Mouse (Mus musculus): ENCODE measurements around the gene Pbx1. TPM values are rescaled to one million over a fixed set of nuclear protein-coding genes. Genes with fewer than 3 reads are reported as not detected.

The Pbx1 gene
- polyA plus RNA-seq, 1 experiment from 2014 or later: 35.4 TPM

- H3K36me3 ChIP-seq: peaks cover 8% of the 10 kb centered on the region
- H3K27ac ChIP-seq: peak overlapping the region; percentile 71
- no peak for DNase-seq (ENCODE audit: low spot score)
- H3K27me3 ChIP-seq (ENCODE audit: insufficient read depth, poor library complexity, severe bottlenecking): no peaks in the 10 kb centered on the region
- no peak overlapping the region for H3K4me3 ChIP-seq
- WGBS: 87% methylated on average over 3 of the region's 3 CpGs
- H3K9me3 ChIP-seq: no peaks in the 10 kb centered on the region
- peaks cover 26% of the 10 kb centered on the region for H3K4me1 ChIP-seq (replicated peaks)
These were observed 267.1 kb downstream of the Pbx1 start for GRCm38 (mm10) chr1:168164945-168165344.

GRCm38 (mm10) chr1:168163521-168164233 lies 268.4 kb downstream of the Pbx1 start:
- H3K36me3 ChIP-seq: peaks cover 16% of the 10 kb centered on the region

GRCm38 (mm10) chr1:168139138-168139682 lies 292.9 kb downstream of the Pbx1 start:
- DNase-seq (ENCODE audit: low spot score): no peak
- WGBS: 85% methylated on average over 6 of the region's 6 CpGs
- H3K4me1 ChIP-seq (replicated peaks): no peaks in the 10 kb centered on the region

More at GRCm38 (mm10) chr1:168163521-168164233, 268.4 kb downstream of the Pbx1 start:
- Histone ChIP-seq H3K9me3 (no peaks in the 10 kb centered on the region), H3K27ac (peak overlapping the region; percentile 71), H3K4me1 (replicated peaks) (peaks cover 26% of the 10 kb centered on the region), H3K4me3 (no peak overlapping the region), H3K27me3 (ENCODE audit: insufficient read depth, poor library complexity, severe bottlenecking) (no peaks in the 10 kb centered on the region)
- DNase-seq (ENCODE audit: low spot score): peak; percentile 30
- 58% methylated on average over 23 of the region's 23 CpGs for WGBS

GRCm38 (mm10) chr1:168138669-168139068 lies 293.4 kb downstream of the Pbx1 start:
- no peaks in the 10 kb centered on the region for H3K36me3 ChIP-seq
- no peak for DNase-seq (ENCODE audit: low spot score)
- 91% methylated on average over 4 of the region's 4 CpGs for WGBS
- H3K27me3 ChIP-seq (ENCODE audit: insufficient read depth, poor library complexity, severe bottlenecking): no peaks in the 10 kb centered on the region
- H3K4me3 ChIP-seq: no peak overlapping the region
- no peak overlapping the region for H3K27ac ChIP-seq
- H3K9me3 ChIP-seq: no peaks in the 10 kb centered on the region
- peaks cover 2% of the 10 kb centered on the region; the same call in 1 of the 2 replicates for H3K4me1 ChIP-seq (replicated peaks)

More at GRCm38 (mm10) chr1:168139138-168139682, 292.9 kb downstream of the Pbx1 start:
- H3K27me3 ChIP-seq (ENCODE audit: insufficient read depth, poor library complexity, severe bottlenecking): no peaks in the 10 kb centered on the region
- H3K4me3 ChIP-seq: no peak overlapping the region
- no peaks in the 10 kb centered on the region for H3K9me3 ChIP-seq
- H3K36me3 ChIP-seq: no peaks in the 10 kb centered on the region
- H3K27ac ChIP-seq: no peak overlapping the region

GRCm38 (mm10) chr1:168137890-168138289 lies 294.2 kb downstream of the Pbx1 start:
- no peaks in the 10 kb centered on the region for H3K9me3 ChIP-seq
- H3K27me3 ChIP-seq (ENCODE audit: insufficient read depth, poor library complexity, severe bottlenecking): no peaks in the 10 kb centered on the region
- no peak overlapping the region for H3K4me3 ChIP-seq
- no peak for DNase-seq (ENCODE audit: low spot score)
- H3K4me1 ChIP-seq (replicated peaks): peaks cover 10% of the 10 kb centered on the region
- no peak overlapping the region for H3K27ac ChIP-seq
- no peaks in the 10 kb centered on the region for H3K36me3 ChIP-seq
- WGBS: 92% methylated on average over 5 of the region's 5 CpGs

GRCm38 (mm10) chr1:168135545-168135944 lies 296.5 kb downstream of the Pbx1 start:
- no peak overlapping the region for H3K4me3 ChIP-seq
- DNase-seq (ENCODE audit: low spot score): no peak
- 75% methylated on average over 7 of the region's 7 CpGs for WGBS
- H3K9me3 ChIP-seq: no peaks in the 10 kb centered on the region
- H3K27me3 ChIP-seq (ENCODE audit: insufficient read depth, poor library complexity, severe bottlenecking): no peaks in the 10 kb centered on the region
- no peak overlapping the region for H3K27ac ChIP-seq
- peaks cover 19% of the 10 kb centered on the region for H3K4me1 ChIP-seq (replicated peaks)
- H3K36me3 ChIP-seq: no peaks in the 10 kb centered on the region

- no peaks in the 10 kb centered on the region for H3K27me3 ChIP-seq (ENCODE audit: insufficient read depth, poor library complexity, severe bottlenecking)
- no peak overlapping the region for H3K27ac ChIP-seq
- DNase-seq (ENCODE audit: low spot score): no peak
- H3K36me3 ChIP-seq: no peaks in the 10 kb centered on the region
- H3K9me3 ChIP-seq: no peaks in the 10 kb centered on the region
- no peak overlapping the region for H3K4me3 ChIP-seq
- peaks cover 19% of the 10 kb centered on the region for H3K4me1 ChIP-seq (replicated peaks)
These were observed 298.4 kb downstream of the Pbx1 start for GRCm38 (mm10) chr1:168133696-168134095.

- Histone ChIP-seq H3K27ac (peak overlapping the region; percentile 53; the same call in 1 of the 2 replicates), H3K36me3 (no peaks in the 10 kb centered on the region), H3K4me3 (no peak overlapping the region), H3K9me3 (no peaks in the 10 kb centered on the region), H3K27me3 (ENCODE audit: insufficient read depth, poor library complexity, severe bottlenecking) (no peaks in the 10 kb centered on the region), H3K4me1 (replicated peaks) (peaks cover 20% of the 10 kb centered on the region)
- WGBS: 54% methylated on average over 4 of the region's 4 CpGs
- DNase-seq (ENCODE audit: low spot score): no peak
These were observed 304.1 kb downstream of the Pbx1 start for GRCm38 (mm10) chr1:168128004-168128403.

GRCm38 (mm10) chr1:168124643-168125490 lies 307.2 kb downstream of the Pbx1 start:
- H3K9me3 ChIP-seq: no peaks in the 10 kb centered on the region
- 67% methylated on average over 5 of the region's 5 CpGs for WGBS
- no peak overlapping the region for H3K27ac ChIP-seq
- H3K36me3 ChIP-seq: no peaks in the 10 kb centered on the region
- H3K27me3 ChIP-seq (ENCODE audit: insufficient read depth, poor library complexity, severe bottlenecking): no peaks in the 10 kb centered on the region
- peaks cover 9% of the 10 kb centered on the region for H3K4me1 ChIP-seq (replicated peaks)
- no peak overlapping the region for H3K4me3 ChIP-seq
- no peak for DNase-seq (ENCODE audit: low spot score)

GRCm38 (mm10) chr1:168118077-168118476 lies 314.0 kb downstream of the Pbx1 start:
- Histone ChIP-seq H3K36me3 (no peaks in the 10 kb centered on the region), H3K4me3 (no peak overlapping the region), H3K27ac (no peak overlapping the region), H3K27me3 (ENCODE audit: insufficient read depth, poor library complexity, severe bottlenecking) (no peaks in the 10 kb centered on the region), H3K4me1 (replicated peaks) (0 out of 2 replicates have a peak, but pooled peaks cover 3% of the 10 kb centered on the region), H3K9me3 (no peaks in the 10 kb centered on the region)
- WGBS: 88% methylated on average over 5 of the region's 5 CpGs
- no peak for DNase-seq (ENCODE audit: low spot score)

GRCm38 (mm10) chr1:168117367-168117766 lies 314.7 kb downstream of the Pbx1 start:
- Histone ChIP-seq H3K9me3 (no peaks in the 10 kb centered on the region), H3K27ac (no peak overlapping the region), H3K27me3 (ENCODE audit: insufficient read depth, poor library complexity, severe bottlenecking) (no peaks in the 10 kb centered on the region), H3K36me3 (no peaks in the 10 kb centered on the region), H3K4me3 (no peak overlapping the region), H3K4me1 (replicated peaks) (0 out of 2 replicates have a peak, but pooled peaks cover 3% of the 10 kb centered on the region)
- DNase-seq (ENCODE audit: low spot score): no peak
- WGBS: 86% methylated on average over 4 of the region's 4 CpGs

- H3K27ac ChIP-seq: no peak overlapping the region
- WGBS: 89% methylated on average over 8 of the region's 8 CpGs
- no peak overlapping the region for H3K4me3 ChIP-seq
- 0 out of 2 replicates have a peak, but pooled peaks cover 3% of the 10 kb centered on the region for H3K4me1 ChIP-seq (replicated peaks)
- no peaks in the 10 kb centered on the region for H3K36me3 ChIP-seq
- no peak for DNase-seq (ENCODE audit: low spot score)
- no peaks in the 10 kb centered on the region for H3K9me3 ChIP-seq
- no peaks in the 10 kb centered on the region for H3K27me3 ChIP-seq (ENCODE audit: insufficient read depth, poor library complexity, severe bottlenecking)
These were observed 322.3 kb downstream of the Pbx1 start for GRCm38 (mm10) chr1:168109797-168110196.

GRCm38 (mm10) chr1:168103821-168104220 lies 328.2 kb downstream of the Pbx1 start:
- H3K27ac ChIP-seq: no peak overlapping the region
- no peak for DNase-seq (ENCODE audit: low spot score)
- no peak overlapping the region for H3K4me3 ChIP-seq
- no peaks in the 10 kb centered on the region for H3K36me3 ChIP-seq
- no peaks in the 10 kb centered on the region for H3K4me1 ChIP-seq (replicated peaks)
- 83% methylated on average over 2 of the region's 2 CpGs for WGBS
- H3K9me3 ChIP-seq: 0 out of 2 replicates have a peak, but pooled peaks cover 3% of the 10 kb centered on the region
- no peaks in the 10 kb centered on the region for H3K27me3 ChIP-seq (ENCODE audit: insufficient read depth, poor library complexity, severe bottlenecking)
